Mouse (Mus musculus) liver, adult 2 months (tissue): ENCODE measurements around the gene C1qtnf2. TPM values are rescaled to one million over a fixed set of nuclear protein-coding genes. Genes with fewer than 3 reads are reported as not detected.

ENCODE experiments used
- DNase-seq: peaks from one replicate; pipeline ENCODE4 v3.0.0-alpha.2; 2011; ENCODE audit warnings: low read depth, low spot score; ENCODE audit errors: extremely low read depth
- H3K27ac ChIP-seq: fragments of 200-500 bp; replicated peaks from 2 replicates; pipeline ENCODE4 v1.5.1; 2012; ENCODE audit warnings: low read depth, mild to moderate bottlenecking, control low read depth, inconsistent platforms, low read length; ENCODE audit not compliant: insufficient read depth
- H3K27me3 ChIP-seq: fragments of 200-500 bp; 2 replicates; pipeline ENCODE4 v1.6.1; 2012; ENCODE audit warnings: mild to moderate bottlenecking, moderate library complexity, low read length, inconsistent platforms; ENCODE audit not compliant: control insufficient read depth, insufficient read depth
- H3K36me3 ChIP-seq: fragments of 200-500 bp; 2 replicates; pipeline ENCODE4 v1.6.1; 2012; ENCODE audit warnings: low read length, inconsistent platforms; ENCODE audit not compliant: control insufficient read depth, insufficient read depth
- H3K4me1 ChIP-seq: fragments of 200-500 bp; 2 replicates; pipeline ENCODE4 v1.6.1; 2011; ENCODE audit warnings: low read length; ENCODE audit not compliant: control insufficient read depth, insufficient read depth
- H3K4me3 ChIP-seq: fragments of 200-500 bp; 2 replicates; pipeline ENCODE4 v1.5.1; 2011; ENCODE audit warnings: low read depth, mild to moderate bottlenecking, control low read depth, low read length, moderate library complexity; ENCODE audit not compliant: insufficient read depth
- H3K79me2 ChIP-seq: fragments of 200-500 bp; 2 replicates; pipeline ENCODE4 v1.6.1; 2012; ENCODE audit warnings: inconsistent platforms, mild to moderate bottlenecking, low read length, moderate library complexity; ENCODE audit not compliant: control insufficient read depth, insufficient read depth
- H3K9ac ChIP-seq: fragments of 200-500 bp; 2 replicates; pipeline ENCODE4 v1.6.1; 2012; ENCODE audit warnings: low read depth, mild to moderate bottlenecking, control low read depth, inconsistent platforms, low read length
- CTCF ChIP-seq: fragments of 200-500 bp; IDR thresholded peaks from 2 replicates; pipeline ENCODE4 v1.5.1; 2011; ENCODE audit warnings: low read depth, low read length, control low read depth
- POLR2A ChIP-seq: fragments of 200-500 bp; IDR thresholded peaks from 2 replicates; pipeline ENCODE4 v1.6.1; 2011; ENCODE audit warnings: low read length, control low read depth; ENCODE audit not compliant: insufficient read depth; ENCODE audit errors: extremely low read depth
- WGBS: fragments of 180-500 bp; shearing (Covaris S2); methylation state at CpG from one replicate; pipeline ENCODE4 v1.1.7; 2018; 5-methylcytosine and 5-hydroxymethylcytosine counted together
- polyA plus RNA-seq: library from polyadenylated mRNA; depleted of rRNA; stranded (reverse); fragments of >200 nt; gene quantifications from 2 replicates; pipeline ENCODE4 v1.2.3, GENCODE M21; 2012
- total RNA-seq: library from RNA; depleted of rRNA; stranded (reverse); fragments of >200 nt; gene quantifications from 2 replicates; pipeline ENCODE4 v1.2.3, GENCODE M21; 2014

Gene C1qtnf2
- total and polyA plus RNA-seq, 2 experiments, result 1.2 to 1.4 TPM

DNA sequence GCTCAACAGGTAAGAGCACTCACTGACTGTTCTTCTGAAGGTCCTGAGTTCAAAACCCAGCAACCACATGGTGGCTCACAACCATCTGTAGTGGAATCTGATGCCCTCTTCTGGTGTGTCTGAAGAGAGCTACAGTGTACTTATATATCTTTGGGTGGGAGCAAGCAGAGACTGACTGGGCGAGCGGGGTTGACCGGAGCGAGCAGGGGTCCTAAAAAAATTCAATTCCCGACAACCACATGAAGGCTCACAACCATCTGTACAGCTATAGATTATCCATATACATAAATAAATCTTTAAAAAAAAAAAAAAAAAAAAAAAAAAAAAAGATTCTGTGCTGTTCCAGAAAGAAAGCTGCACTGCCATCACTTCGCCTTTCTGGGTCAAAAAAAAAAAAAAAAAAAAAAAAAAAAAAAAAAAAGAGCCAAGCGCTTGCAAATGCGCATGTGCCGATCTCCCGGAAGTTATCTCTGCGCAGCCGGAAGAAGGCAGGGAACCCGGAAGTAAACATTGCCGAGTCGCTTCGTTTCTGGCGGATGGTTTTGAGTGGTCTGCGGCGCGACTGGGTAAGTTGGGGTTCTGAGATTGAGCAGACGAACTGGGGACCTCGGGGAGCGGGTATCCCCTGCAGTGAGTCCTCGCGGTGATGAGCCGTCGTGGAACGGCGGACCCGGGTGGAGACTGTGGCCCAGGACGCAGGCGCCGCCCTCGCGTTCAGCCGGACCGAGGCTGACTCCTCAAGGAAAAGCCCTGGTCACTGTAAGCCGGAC lies 40.6 kb upstream of the C1qtnf2 start, which contains the start of gene Slu7:
TSS of gene Slu7 (plus strand) at position 491 of the 770 bp plus-strand sequence.
- Histone ChIP-seq H3K27ac (peak within 1 kb of the TSS; percentile 53), H3K4me3 (peak within 1 kb of the TSS; percentile 73), H3K27me3 (no peaks in the 10 kb centered on the region), H3K36me3 (peaks cover 13% of the 10 kb centered on the region; the same call in 1 of the 2 replicates), H3K9ac (peak within 1 kb of the TSS; percentile 73), H3K79me2 (peaks cover 3% of the 10 kb centered on the region; the same call in 1 of the 2 replicates), H3K4me1 (peaks cover 6% of the 10 kb centered on the region)
- TF ChIP-seq CTCF (no peak), POLR2A (peak; percentile 44; the same call in 1 of the 2 replicates)
- 9% methylated on average over 38 of the region's 38 CpGs for WGBS
- DNase-seq, result peak; percentile 69

GRCm38 (mm10) chr11:43434024-43434407 lies 40.1 kb upstream of the C1qtnf2 start:
- Histone ChIP-seq H3K9ac (peak overlapping the region; percentile 73), H3K79me2 (peaks cover 3% of the 10 kb centered on the region; the same call in 1 of the 2 replicates), H3K4me1 (peaks cover 6% of the 10 kb centered on the region), H3K27me3 (no peaks in the 10 kb centered on the region), H3K36me3 (peaks cover 18% of the 10 kb centered on the region), H3K4me3 (peak overlapping the region; percentile 73), H3K27ac (peak overlapping the region; percentile 53)
- WGBS, result 1% methylated on average over 9 of the region's 9 CpGs
- DNase-seq, result no peak
- no peak for TF ChIP-seq POLR2A
- no peak for TF ChIP-seq CTCF

- 96% methylated on average over 10 of the region's 10 CpGs for WGBS
- TF ChIP-seq POLR2A, result no peak
- no peak for TF ChIP-seq CTCF
- no peak overlapping the region for H3K9ac ChIP-seq
- no peak overlapping the region for H3K4me3 ChIP-seq
- H3K36me3 ChIP-seq, result peaks cover 76% of the 10 kb centered on the region
- no peaks in the 10 kb centered on the region for H3K27me3 ChIP-seq
- no peak overlapping the region for H3K27ac ChIP-seq
- no peaks in the 10 kb centered on the region for H3K79me2 ChIP-seq
- no peak for DNase-seq
- no peaks in the 10 kb centered on the region for H3K4me1 ChIP-seq
These were observed 33.0 kb upstream of the C1qtnf2 start for GRCm38 (mm10) chr11:43441121-43441520.

- Histone ChIP-seq H3K36me3 (peaks cover 70% of the 10 kb centered on the region), H3K4me1 (no peaks in the 10 kb centered on the region), H3K27ac (no peak overlapping the region), H3K9ac (no peak overlapping the region), H3K4me3 (no peak overlapping the region), H3K79me2 (no peaks in the 10 kb centered on the region), H3K27me3 (no peaks in the 10 kb centered on the region)
- TF ChIP-seq CTCF, result no peak
- no peak for TF ChIP-seq POLR2A
- no peak for DNase-seq
- WGBS, result 92% methylated on average over 13 of the region's 13 CpGs
These were observed 30.9 kb upstream of the C1qtnf2 start for GRCm38 (mm10) chr11:43443183-43443582.

GRCm38 (mm10) chr11:43449916-43450315 lies 24.2 kb upstream of the C1qtnf2 start:
- Histone ChIP-seq H3K4me1 (no peaks in the 10 kb centered on the region), H3K27ac (no peak overlapping the region), H3K4me3 (no peak overlapping the region), H3K27me3 (no peaks in the 10 kb centered on the region), H3K9ac (no peak overlapping the region), H3K79me2 (no peaks in the 10 kb centered on the region), H3K36me3 (peaks cover 10% of the 10 kb centered on the region)
- DNase-seq, result no peak
- TF ChIP-seq CTCF, result no peak
- no peak for TF ChIP-seq POLR2A
- 83% methylated on average over 2 of the region's 2 CpGs for WGBS

- Histone ChIP-seq H3K27me3 (no peaks in the 10 kb centered on the region), H3K79me2 (no peaks in the 10 kb centered on the region), H3K4me1 (no peaks in the 10 kb centered on the region), H3K9ac (no peak overlapping the region), H3K36me3 (peaks cover 3% of the 10 kb centered on the region; the same call in 1 of the 2 replicates), H3K4me3 (no peak overlapping the region), H3K27ac (no peak overlapping the region)
- no peak for DNase-seq
- 45% methylated on average over 4 of the region's 4 CpGs for WGBS
- TF ChIP-seq CTCF, result no peak
These were observed 22.8 kb upstream of the C1qtnf2 start for GRCm38 (mm10) chr11:43451322-43451721.
